Mouse (Mus musculus): ENCODE results near the gene Otos. TPM values are rescaled to one million over a fixed set of nuclear protein-coding genes. Genes with fewer than 3 reads are reported as not detected.

Otos gene
- polyA plus RNA-seq, 1 experiment from 2014 or later = 0.07 TPM

Other genes starting within 250 kb of the Otos start
- gene Ndufa10, start 175.0 kb downstream of the Otos start, polyA plus RNA-seq (2016; fragmentation: Nextera tagmentation; extraction: Ambion mirVana) = 298 and 309 TPM in 2 replicates
- gene Olfr1416, start 163.7 kb downstream of the Otos start, polyA plus RNA-seq (2016; fragmentation: Nextera tagmentation; extraction: Ambion mirVana) = not detected in 2 replicates
- not detected in 2 replicates for gene Olfr1415, start 152.7 kb downstream of the Otos start, polyA plus RNA-seq (2016; fragmentation: Nextera tagmentation; extraction: Ambion mirVana)
- gene Olfr1414, start 130.2 kb downstream of the Otos start, polyA plus RNA-seq (2016; fragmentation: Nextera tagmentation; extraction: Ambion mirVana) = not detected in 2 replicates
- not detected in 2 replicates for gene Olfr1413, start 77.5 kb downstream of the Otos start, polyA plus RNA-seq (2016; fragmentation: Nextera tagmentation; extraction: Ambion mirVana)
- gene Olfr1412, start 63.1 kb downstream of the Otos start, polyA plus RNA-seq (2016; fragmentation: Nextera tagmentation; extraction: Ambion mirVana) = not detected in 2 replicates
- not detected in 2 replicates for gene Olfr1411, start 54.4 kb downstream of the Otos start, polyA plus RNA-seq (2016; fragmentation: Nextera tagmentation; extraction: Ambion mirVana)
- not detected in 2 replicates for gene Olfr1410, start 43.1 kb downstream of the Otos start, polyA plus RNA-seq (2016; fragmentation: Nextera tagmentation; extraction: Ambion mirVana)
- not detected in 2 replicates for gene Olfr12, start 31.1 kb downstream of the Otos start, polyA plus RNA-seq (2016; fragmentation: Nextera tagmentation; extraction: Ambion mirVana)
- gene Cops9, start 6.9 kb downstream of the Otos start, polyA plus RNA-seq (2016; fragmentation: Nextera tagmentation; extraction: Ambion mirVana) = 368 and 378 TPM in 2 replicates
- gene Gpc1, start 182.8 kb upstream of the Otos start, polyA plus RNA-seq (2016; fragmentation: Nextera tagmentation; extraction: Ambion mirVana) = 65.5 and 71.4 TPM in 2 replicates

All from midbrain, embryonic 10.5 days (tissue).